Mouse (Mus musculus): ENCODE results near the gene Chl1. TPM values are rescaled to one million over a fixed set of nuclear protein-coding genes. Genes with fewer than 3 reads are reported as not detected.

Gene Chl1
- polyA plus RNA-seq, 1 experiment: 32.1 TPM

DNA sequence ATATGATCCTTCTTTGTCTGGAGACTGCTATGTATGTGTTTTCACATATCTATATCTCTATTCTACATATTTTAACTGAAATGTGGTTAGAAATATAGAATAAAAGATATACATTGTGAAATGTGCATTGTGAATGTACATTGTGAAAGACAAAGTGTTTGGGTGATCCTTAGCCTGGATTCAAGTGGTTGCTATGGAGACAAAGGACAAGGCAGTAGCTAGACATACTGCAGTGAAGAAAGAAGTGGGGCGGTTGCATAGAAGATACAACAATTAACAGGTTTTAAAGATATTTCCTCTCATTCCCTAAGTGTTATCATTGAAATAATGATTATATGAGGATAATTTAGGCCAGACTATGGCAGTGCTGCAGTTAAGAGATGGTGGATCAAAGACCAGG is 146.4 kb downstream of the Chl1 start:
- no peak for DNase-seq (ENCODE audit: extremely low spot score in 1 of 2, low spot score in 1 of 2)

DNA sequence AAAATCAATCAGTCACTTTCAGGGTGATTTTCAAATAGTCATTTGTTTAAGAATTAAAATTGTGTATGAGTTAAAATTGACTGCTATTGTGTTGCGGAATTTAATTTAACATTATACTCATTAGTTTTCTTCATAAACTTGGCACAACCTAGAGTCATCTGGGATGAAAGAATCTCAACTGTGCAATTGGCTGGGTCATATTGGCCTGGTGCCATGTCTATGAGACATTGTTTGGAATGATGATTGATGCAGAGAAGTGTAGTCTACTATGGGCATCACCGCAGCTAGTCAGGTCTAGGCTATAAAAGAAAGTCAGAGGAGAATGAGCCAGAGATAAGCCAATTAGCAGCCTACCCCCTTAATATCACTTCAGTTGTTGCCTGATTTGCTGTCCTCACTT is 148.8 kb downstream of the Chl1 start:
- no peak for DNase-seq (ENCODE audit: extremely low spot score in 1 of 2, low spot score in 1 of 2)

DNA sequence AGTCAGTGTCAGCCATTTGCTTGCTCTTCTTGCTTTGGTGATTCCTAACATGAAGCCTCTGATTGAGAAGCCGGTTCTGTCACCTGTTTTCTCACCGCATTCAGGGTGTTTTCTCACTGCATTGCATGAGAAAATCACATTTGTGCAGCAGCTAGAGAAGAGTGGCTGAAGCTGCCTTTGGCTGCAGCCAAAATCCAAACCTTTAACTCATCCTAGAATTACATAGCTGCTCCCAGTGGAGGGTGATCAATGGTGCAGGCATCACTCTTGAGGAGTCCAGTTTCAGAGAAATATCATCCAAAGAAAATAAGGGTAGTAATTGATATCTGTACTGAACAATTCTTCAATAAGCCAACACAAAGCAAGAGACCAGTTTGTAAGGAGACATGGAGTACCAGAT is 154.8 kb downstream of the Chl1 start:
- no peak for DNase-seq (ENCODE audit: extremely low spot score in 1 of 2, low spot score in 1 of 2)

DNA sequence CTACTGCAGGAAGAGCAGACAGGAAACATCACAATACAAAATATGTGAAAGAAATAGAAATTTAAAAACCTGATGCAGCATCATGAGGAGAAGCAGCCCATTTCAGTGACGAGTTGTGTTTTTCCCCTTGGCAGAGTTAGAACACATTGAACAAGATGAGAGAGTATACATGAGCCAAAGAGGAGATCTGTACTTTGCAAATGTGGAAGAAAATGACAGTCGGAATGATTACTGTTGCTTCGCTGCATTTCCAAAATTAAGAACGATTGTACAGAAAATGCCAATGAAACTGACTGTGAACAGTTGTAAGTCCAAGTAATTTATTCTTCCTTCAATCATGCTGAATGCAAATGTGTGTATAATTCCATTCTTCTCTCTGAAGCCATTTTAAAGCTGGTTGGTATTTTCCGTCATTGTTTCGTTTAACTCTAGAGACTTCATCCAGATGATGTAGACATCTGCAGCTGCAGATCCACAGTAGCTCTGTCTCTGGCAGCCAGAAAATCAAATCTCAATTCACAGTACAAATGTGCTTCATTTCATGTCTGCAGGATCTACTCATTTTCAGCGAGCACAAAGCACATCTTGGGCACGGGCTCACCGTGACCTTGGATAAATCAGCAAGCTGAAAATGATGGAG is 155.4 kb downstream of the Chl1 start:
- DNase-seq (ENCODE audit: extremely low spot score in 1 of 2, low spot score in 1 of 2): no peak

DNA sequence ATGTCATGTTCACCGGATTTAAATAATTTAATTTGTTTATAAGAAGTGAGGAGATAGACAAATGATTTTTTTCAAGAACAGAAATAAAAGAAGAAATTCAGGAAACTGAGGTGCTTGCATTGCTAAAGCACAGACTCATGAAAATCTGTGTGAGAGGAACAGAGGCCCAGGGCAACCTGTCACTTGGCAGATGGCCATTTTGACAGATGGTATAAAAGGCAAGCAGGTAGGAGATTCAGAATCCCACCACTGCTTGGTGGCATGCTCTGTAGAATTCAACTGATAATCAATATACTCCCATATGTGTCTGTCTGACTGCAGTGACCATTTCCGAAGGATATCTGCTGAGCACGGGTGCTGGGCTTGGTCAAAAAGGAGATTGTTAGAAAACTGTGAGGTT is 162.7 kb downstream of the Chl1 start:
- no peak for DNase-seq (ENCODE audit: extremely low spot score in 1 of 2, low spot score in 1 of 2)

DNA sequence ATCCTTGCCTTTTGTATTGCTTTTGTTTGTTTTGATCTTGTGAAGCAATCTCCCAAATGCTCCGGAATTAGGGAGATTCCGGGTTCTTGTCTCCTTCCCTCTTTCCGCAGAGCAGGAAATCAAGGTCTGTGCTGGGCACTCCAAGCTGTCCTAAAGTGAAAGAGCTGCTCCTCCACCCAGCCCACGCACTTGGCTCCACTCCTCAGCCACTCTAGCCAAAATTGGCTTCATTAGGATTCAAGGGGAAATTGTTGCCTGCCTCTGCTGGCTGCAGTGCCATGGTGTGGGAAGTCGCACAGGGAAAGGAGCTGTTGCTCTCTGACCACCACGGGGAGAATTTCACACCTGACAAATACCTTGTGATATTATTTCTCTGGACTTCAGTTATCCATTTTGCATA is 163.9 kb downstream of the Chl1 start:
- peak; percentile 67 to 86 for DNase-seq (ENCODE audit: extremely low spot score in 1 of 2, low spot score in 1 of 2)

DNA sequence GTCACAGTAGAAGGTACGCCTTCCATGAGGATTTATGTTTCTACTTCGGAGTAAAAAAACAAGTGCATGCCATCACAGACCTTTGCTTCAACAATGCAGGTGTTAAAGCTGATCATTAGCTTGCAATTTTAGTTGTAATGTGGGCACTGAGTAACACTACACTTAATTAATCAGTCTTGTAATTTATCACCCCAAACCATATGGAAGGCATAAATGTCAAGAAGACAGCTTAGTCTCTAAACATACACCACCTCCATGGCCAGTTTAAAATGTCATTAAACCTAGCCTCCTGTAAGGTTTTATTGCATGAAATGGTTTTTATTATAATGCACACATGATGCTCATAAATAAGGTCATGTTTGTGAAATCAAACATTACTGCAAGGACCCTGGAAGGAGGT is 164.8 kb downstream of the Chl1 start:
- DNase-seq (ENCODE audit: extremely low spot score in 1 of 2, low spot score in 1 of 2): no peak

DNA sequence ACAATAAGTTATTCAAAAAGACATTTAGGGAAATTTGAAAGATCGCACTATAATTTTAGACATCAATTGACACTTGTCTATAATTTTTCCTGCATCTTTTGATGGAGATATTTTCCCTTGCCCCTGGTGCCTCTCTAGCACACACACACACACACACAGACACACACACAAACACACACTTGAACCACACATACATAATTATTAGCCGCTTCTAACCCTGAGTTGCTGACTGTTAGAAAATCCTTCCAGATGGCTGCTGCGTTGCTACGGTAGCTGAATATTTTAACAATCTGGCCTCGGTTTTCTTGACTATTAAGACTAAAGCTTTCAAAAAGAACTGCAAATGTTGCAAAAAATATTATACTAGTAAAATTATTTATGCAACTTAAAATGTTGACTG is 166.3 kb downstream of the Chl1 start:
- DNase-seq (ENCODE audit: extremely low spot score in 1 of 2, low spot score in 1 of 2): no peak

DNA sequence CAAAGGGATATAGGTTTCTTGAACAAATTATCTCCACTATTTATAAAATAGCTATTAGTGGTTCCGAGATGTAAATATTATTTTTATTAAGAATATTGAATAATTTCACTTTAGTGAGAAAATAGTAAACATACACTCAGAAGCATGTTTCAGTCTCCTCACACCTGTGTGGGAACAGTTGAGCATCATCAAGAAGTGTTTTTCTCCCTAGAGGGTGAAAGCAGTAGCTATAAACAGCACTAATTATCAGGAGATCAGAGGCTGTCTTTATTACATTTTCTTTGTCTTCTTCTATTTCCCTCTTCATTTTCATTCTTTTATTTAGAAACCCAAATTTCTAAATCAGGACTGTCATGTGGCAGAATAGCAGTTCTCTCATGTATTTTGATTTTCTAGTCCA is 166.7 kb downstream of the Chl1 start:
- no peak for DNase-seq (ENCODE audit: extremely low spot score in 1 of 2, low spot score in 1 of 2)

DNA sequence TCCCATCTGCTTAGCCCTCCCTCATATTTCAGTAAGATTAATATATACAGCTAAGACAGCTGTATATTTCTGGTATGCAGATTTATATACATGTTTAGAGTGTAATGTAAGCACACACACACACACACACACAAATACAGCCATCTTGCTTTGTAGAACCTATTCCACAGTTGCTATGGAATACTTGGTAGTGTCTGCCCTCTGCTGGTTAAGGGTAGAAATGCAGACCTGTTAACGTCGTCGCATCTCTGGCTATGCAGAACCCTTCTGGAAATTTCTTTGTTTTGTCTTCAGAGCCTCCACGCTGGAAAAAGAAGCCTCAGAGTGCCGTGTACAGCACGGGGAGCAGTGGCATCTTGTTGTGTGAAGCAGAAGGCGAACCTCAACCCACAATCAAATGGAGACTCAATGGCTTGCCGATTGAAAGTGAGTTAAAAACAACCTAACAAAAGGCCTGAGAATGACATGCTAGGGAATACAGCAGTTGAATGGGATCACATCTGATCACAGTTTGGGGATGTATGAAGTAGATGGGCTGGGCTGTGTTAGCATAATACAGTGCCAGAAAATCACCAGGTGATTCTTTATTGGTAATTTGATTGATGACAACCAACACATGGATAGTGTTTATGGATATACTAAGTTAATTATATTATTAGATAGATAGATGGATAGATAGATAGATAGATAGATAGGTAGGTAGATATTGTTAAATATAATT is 172.6 kb downstream of the Chl1 start:
- peak; percentile 75 to 94 for DNase-seq (ENCODE audit: extremely low spot score in 1 of 2, low spot score in 1 of 2)

DNA sequence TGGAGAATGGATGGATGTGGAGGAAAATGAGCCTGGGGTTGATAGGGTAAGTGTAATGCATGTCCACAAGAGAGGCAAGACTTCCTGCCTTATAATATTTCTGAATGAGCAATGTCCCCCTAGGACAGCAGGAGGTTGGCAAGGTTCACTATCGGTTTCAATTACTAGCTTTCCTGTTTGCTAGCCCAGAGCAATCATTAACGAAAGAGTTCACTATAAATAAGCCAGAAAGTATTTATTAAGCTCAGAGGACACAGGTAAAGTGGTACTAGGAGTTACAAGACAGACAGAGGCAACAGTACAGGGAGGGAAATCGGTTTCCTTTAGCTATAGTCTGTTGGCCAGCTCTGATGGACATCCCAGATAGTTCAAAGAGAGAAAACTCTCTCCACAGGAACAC is 182.1 kb downstream of the Chl1 start:
- DNase-seq (ENCODE audit: extremely low spot score in 1 of 2, low spot score in 1 of 2): no peak

DNA sequence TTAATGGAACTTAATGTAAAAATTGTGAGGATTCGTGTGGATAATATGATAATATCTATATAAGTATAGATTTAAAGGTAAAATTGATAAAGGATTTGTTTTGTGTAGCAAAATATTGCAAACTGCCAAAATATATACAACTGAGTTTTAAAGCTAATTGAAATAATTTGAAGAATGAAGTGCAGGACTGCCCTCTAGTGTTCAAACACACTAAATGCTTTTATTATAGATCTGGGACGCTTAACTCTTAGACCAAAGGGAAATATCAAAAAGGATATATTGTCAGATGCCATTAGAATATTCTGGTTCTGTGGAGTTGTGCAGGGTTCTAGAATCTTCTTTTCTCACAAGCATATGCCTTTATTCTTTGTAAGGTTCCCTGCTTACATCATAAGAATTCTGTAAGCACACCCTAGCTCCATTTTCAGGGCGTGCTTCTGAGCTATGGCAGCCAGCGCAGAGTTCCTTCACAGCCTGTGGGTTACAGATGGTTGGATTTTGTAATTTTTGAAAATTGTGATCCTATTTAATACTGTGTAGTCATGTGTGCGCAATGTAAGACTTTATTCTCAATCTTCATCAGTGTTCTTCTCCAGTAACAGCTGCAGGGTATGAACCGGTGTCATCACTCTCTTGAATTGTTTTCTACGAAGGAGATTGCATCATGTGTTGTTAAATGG is 187.1 kb downstream of the Chl1 start:
- DNase-seq (ENCODE audit: extremely low spot score in 1 of 2, low spot score in 1 of 2): peak in 1 of 2 experiments; percentile 60

DNA sequence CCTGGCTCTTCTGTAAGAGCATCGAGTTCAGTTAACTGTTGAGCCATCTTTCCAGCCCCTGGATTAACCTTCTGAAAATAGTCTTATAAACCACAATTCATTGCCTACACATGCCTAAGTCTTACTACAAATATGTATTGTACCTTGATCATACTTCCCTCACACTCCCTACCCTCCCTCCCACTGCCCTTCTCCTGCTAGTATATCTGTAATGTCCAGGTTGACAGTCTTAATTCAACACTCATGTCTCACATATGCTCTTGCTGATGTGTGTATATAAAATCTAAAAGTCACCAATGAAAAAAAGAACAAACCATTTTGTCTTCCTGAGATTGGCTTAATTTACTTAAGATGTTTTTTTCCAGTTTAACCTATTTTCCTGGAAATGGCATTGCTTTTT is 189.1 kb downstream of the Chl1 start:
- no peak for DNase-seq (ENCODE audit: extremely low spot score in 1 of 2, low spot score in 1 of 2)

DNA sequence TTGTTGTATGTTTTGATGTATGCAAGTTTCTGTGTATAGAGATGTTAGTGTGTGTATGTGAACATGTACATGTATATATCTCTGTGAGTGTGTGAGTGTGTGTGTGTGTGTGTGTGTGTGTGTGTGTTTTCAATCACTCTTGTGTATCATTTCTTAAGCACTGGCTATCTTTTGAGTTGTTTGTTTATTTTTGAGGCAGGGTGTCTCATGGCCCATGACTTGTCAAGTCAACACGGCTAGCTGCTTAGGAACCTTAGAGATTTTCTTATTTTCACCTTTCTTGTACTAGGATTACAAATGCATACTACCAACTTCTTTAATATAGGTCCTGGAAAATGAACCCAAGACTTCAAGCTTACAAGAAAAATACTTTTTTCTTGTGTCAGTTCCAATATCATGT is 189.5 kb downstream of the Chl1 start:
- DNase-seq (ENCODE audit: extremely low spot score in 1 of 2, low spot score in 1 of 2): no peak

DNA sequence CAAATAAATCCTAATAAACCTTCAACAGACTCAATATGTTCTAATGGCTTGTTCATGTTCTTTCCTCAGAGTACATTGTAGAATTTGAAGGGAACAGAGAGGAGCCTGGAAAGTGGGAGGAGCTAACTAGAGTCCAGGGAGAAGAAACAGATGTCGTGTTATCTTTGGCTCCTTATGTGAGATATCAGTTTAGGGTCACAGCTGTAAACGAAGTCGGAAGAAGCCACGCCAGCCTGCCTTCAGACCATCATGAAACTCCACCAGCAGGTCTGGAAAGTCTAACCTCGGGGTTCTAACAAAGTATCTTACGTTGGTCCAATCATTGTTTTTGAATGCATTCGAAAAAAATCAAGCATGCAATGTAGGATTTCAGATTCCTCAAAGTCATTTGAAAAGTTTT is 189.9 kb downstream of the Chl1 start:
- DNase-seq (ENCODE audit: extremely low spot score in 1 of 2, low spot score in 1 of 2): no peak

DNA sequence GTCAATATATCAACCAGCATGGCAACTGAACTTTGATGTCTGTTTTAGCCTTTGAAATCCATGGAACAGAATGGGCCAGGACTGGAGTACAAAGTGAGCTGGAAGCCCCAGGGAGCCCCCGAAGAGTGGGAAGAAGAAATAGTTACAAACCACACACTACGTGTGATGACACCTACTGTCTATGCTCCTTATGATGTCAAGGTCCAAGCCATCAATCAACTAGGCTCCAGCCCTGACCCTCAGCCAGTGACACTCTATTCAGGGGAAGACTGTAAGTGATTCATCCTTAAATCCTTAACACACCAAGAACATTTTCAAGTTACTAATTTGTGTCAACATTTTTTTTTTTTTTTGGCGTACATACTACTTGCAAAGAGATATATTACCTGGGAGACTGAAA is 196.0 kb downstream of the Chl1 start:
- DNase-seq (ENCODE audit: extremely low spot score in 1 of 2, low spot score in 1 of 2): no peak

DNA sequence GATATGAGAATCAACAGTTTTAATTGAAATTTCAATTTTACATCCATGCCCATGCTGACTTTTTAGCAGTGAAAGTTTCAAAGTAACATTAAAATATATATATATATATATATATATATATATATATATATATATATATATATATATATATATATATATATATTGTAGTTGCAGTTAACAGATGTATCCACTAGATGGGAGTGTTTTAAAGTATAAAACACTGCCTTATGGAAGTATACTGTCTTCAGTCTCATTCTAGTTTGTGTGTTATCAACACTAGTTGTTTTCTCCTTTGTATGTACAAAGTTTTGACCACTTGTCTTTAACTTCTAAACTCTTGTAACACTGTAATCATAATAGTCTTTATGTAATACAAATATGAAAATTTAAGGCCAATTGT is 228.9 kb downstream of the Chl1 start:
- DNase-seq (ENCODE audit: extremely low spot score in 1 of 2, low spot score in 1 of 2): peak in 1 of 2 experiments; percentile 17

DNA sequence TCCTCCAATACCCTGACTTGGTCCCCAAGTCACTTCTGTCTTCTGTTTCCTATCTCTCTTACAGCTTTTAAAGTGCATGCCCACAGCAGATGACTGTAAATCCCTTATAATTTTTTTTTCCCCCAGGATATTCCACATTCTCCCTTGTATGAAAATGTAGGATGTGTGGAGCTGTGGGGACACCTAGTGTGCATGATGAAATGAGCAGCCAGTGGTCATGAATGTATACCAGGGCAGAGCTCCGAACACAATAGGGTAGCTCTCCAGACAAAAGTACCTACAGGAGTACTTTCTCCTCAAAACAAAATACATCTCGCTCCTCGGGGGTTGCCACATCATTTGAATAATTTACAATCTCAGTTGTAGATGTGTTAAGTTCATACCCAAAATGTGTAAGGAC is 232.4 kb downstream of the Chl1 start:
- peak in 1 of 2 experiments; percentile 31 for DNase-seq (ENCODE audit: extremely low spot score in 1 of 2, low spot score in 1 of 2)

DNA sequence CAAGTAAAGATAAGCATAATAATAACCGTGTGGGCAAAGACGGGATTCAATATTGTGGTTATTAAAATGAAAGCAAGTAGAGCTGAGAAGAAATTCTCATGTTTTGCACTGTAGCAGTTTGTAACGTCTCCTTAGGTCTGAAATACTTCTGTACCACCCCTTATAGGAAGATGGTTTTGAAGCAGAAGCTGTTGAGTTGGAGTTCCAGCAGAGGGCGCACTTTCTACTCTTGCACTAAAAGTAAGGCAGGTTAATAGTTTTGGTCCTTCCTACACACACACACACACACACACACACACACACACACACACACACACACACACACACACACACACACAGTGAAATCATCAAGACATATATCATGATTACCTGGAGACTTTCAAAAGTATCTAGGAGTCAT is 235.7 kb downstream of the Chl1 start:
- peak; percentile 31 to 81 for DNase-seq (ENCODE audit: extremely low spot score in 1 of 2, low spot score in 1 of 2)

DNA sequence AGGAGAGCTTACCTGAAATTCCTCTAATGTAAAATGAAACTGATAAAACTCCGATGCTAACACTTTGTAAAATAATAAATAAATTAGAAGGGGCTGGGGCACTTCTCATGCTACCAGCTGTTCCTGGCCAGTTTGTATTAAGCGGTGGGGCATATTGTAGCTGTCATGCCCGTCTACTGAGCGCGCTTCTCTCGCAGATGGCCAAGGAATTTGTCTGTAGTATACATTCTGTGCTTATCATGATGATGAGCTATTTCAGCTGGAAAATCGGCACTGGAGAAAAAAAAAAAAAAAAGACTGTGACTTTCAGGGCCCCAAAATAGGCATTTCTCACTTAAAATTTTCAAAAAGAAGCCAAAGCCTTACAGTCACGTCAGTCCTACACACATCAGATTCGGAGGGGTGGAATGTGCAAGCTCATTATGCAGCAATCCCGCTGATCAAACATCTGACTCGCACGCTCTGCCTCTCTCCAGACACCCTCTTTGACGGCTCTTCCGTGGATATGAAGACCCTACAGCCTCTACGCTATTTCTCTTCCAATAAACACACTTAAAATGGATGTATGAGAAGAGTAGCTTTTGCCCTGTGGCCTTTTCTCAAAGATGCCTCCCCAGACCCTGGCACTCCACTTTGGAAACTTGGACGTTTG is 238.9 kb downstream of the Chl1 start:
- peak; percentile 28 to 31 for DNase-seq (ENCODE audit: extremely low spot score in 1 of 2, low spot score in 1 of 2)

DNA sequence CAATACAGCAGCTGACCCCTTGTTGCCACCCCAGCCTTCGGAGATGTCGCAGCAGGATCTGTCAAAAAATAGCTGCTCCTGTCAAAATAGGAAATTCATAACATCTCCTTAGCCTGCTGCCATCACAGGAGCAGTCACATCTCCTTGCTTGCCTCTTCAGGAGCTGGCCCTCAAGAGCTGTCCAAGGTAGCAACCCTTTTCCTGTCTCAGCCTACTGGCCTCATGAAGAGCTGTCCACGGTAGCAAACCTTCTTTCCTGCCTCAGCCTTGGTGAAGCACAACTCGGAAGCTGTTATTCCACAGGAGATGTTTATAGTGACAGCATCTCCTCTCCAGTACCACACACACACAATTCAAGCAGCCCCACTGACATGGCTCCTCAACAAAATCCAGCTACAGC is 243.5 kb downstream of the Chl1 start:
- no peak for DNase-seq (ENCODE audit: extremely low spot score in 1 of 2, low spot score in 1 of 2)
